Mouse (Mus musculus) CD4-positive helper T cell, adult 2 months (primary cell): ENCODE measurements around the gene Lamp2.
"Not testable (repeated sequence)": the region's sequence is repeated elsewhere in the genome, so short reads cannot be mapped to it uniquely, and the experiment has no call there.

ENCODE experiments used
- DNase-seq: peaks from one replicate; pipeline ENCODE4 v3.0.0-alpha.2; 2012; ENCODE audit warnings: low read depth, missing footprints, low spot score

Gene Lamp2

DNA sequence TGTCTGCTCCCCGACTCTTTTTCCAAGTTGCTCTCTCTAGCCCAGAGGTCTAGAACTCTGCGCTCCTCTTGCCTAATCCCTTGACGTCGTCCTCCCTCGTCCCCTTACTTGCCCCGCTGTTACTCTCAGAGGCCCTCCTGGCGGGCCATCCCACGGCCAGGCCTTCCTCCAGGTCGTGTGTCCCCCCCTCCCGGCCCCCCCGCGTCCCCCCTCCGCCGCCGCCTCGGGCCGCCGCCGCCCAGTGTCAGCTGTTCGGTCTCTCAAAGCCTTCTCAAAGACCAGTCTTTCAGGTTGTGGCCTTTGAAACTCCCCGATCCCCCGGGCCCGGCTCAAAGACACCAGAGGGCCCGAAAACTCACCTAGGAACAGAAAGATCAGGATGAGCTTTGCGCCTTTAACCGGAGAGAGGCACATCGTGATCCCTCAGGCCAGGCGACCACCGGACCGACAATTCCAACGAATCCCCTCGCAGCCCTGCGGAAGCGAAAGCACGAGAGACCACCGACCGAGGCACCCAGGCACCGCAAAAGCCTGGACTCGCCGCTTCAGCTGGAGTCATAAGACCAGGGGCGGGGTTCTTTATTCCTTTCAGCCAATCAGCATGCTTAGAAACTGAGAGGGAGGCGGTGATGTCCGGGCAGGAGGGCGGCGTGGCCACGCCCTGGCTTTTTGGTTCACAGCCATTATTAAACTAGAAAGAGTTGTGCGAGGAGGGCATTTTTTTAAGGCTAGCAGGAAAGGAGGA lies at the start of gene Lamp2:
TSS of gene Lamp2 (minus strand) at position 565 of the 745 bp plus-strand sequence.
- peak; percentile 84 for DNase-seq

DNA sequence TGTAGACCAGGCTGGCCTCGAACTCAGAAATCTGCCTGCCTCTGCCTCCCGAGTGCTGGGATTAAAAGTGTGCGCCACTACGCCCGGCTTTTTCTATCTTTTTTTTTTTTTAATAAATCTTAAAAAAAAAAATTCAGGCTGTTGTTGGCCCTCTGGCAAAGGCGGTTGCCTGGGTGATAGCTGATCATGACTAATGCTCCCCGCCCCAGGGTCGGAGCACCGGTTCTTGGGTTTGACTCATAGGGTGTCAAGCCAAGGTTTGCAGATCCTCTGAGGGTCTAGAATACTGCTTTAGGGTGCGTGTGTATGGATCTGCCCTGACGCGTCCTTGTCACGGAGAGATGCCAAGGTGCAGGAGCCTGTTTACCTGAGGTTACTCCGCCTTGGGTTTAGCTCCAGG lies 48.6 kb upstream of the Lamp2 start:
- DNase-seq, result no peak

GRCm38 (mm10) chrX:38502182-38502581 lies 45.9 kb upstream of the Lamp2 start:
- DNase-seq, result not testable (repeated sequence)

DNA sequence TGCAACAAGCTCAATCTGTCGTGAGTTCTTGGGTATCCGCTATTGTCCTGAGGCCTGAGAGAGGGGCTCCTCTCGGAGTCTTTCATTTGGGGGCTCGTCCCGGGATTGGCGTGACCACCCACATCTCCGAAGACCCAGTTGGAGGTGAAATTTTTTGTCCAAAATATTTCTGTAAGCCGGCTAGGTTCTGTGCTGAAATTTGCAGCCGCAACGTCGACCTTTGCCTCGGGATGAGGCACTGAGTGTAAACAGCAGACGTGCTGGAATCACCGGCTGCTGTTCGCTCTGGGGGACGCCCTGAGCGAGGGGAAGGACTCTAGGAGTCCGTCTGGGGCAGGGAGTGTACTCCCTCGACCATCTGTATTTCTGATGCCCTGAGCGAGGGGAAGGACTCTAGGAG lies 29.2 kb upstream of the Lamp2 start:
- DNase-seq, result not testable (repeated sequence)

GRCm38 (mm10) chrX:38478583-38478982 lies 22.3 kb upstream of the Lamp2 start:
- DNase-seq, result no peak

GRCm38 (mm10) chrX:38473537-38474299 lies 17.5 kb upstream of the Lamp2 start:
- peak; percentile 52 for DNase-seq

- no peak for DNase-seq
Observed at GRCm38 (mm10) chrX:38473164-38473536, 16.9 kb upstream of the Lamp2 start.

GRCm38 (mm10) chrX:38466236-38466635 lies 10.0 kb upstream of the Lamp2 start:
- no peak for DNase-seq

DNA sequence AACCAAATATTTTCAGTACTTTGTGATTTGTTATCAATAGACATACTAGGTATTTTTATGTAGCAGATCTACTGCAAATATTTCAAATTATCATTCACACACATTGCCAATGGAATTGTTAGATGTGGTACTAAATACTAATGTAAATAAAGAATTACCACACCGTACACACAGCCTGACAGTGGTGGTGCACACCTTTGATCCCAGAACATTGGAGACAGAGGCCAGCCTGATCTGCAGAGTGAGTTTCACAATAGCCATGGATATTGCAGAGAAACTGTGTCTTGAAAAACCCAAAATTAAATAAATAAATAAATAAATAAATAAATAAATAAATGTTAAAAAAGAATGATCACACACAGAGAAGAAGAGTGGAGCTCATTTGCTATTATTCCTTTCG lies 6.9 kb upstream of the Lamp2 start:
- DNase-seq, result no peak

DNA sequence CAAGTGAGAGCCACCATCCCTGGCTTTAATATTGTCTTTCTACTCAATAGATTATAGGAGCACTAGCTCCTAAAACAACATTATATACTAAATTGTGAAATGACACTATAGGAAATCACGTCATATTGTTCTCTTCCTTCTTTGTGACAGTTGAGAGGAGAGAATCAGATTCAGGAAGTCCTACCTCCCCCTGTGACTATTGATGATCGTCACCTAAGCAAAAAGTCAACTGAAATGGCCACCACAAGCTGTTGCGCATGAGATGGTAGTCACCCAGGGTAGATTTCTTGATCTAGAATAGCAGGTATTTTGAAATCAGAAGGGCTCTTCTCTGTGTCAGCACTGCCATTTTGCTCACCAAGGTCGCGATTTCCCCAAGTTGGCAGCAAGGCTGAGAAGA lies 5.8 kb upstream of the Lamp2 start:
- DNase-seq, result no peak

- DNase-seq, result no peak
Observed at GRCm38 (mm10) chrX:38460887-38461286, 4.6 kb upstream of the Lamp2 start.

- no peak for DNase-seq
Observed at GRCm38 (mm10) chrX:38459076-38459475, 2.8 kb upstream of the Lamp2 start.

DNA sequence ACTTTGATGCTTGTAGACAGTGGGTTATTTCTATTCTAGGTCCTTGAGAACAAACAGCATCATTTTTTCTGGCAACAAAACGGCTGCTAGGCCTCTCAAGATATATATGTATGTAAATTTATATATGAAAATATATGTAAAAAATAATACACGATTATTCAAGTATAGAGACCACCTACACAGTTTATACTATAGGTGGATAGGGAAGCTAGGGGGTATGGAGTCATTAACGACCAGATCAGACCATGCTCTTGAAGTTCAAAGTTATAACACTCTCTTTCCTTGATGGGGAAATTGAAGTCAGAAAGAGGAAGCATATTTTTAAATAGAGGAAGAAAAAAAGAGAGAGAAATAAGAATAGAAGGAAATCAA lies 367 bp upstream of the Lamp2 start:
- no peak for DNase-seq

GRCm38 (mm10) chrX:38455474-38455873 lies 780 bp downstream of the Lamp2 start:
- DNase-seq, result no peak

DNA sequence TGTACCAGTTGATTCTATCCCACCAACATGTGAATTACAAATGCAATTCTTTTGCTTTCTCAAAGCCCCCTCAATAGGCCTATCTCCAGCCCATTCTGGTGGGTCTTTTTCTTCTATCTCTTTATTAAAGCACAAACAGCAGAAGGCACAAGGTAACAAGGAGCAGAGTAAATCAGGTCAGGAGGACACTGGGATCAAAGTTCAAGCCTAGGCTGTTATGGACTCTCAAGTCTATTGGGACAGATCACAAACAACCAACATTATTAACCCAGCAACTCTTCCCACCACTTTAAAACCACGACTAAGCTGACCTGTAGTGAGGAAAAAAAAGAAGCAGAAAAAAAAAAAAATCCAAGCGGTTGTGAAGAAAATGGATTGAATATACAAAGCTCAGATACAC lies 1.4 kb downstream of the Lamp2 start:
- no peak for DNase-seq

- no peak for DNase-seq
Observed at GRCm38 (mm10) chrX:38453924-38454323, 2.3 kb downstream of the Lamp2 start.

DNA sequence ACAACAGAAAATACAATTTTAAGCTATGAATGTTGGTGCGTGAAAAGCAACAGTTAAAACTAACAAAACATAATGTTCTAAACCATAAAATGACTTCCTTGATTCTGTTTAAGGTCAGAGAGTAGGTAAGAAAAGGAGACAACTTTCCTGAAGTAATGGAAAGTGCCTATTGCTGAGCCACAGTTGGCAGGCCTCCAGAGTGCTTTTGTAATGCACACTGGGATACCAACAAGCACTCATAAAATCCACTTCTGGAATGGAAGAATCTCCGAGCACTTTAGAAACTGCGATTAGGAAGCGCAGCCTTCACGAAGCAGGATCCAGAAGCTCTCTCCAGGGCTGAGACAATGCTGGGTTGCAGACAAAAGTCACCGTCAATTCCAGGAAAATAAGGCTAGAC lies 5.8 kb downstream of the Lamp2 start:
- DNase-seq, result no peak

DNA sequence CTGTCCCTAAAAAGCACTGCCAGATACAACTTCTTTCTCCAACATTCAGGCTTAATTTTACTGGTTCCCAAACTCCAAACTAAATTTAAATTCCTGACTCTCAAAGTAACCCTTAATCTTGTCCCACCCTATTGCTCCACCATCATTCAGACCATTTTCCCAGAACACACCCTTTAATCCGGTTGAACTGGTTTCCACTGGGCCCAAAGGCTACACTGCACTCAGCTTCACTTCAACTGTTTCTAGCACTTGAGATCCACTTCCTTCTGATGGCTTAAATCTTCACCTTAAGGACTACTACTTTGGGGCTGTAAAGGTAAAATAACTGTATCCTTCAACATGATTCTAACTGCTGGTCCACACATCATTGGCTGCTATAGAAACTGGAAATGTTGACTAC lies 10.5 kb downstream of the Lamp2 start:
- no peak for DNase-seq

DNA sequence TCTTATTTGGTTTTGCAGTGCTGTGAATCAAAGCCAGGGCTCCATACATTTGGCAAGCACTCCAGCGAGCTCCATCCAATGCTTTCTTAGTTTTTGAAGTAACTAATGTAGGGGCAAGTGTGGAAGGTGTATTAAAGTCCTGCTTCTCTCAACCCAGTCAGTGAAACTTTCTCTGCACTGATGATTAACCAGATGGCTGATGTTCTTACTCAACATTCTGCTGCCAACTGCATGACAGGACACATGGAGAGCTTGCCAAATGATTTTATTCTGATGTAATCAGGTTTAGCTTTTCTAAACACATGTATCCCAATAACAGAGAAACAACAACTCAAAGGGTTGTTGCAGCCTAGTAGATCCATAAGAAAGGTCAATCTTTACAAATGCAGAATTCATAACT lies 13.8 kb downstream of the Lamp2 start:
- DNase-seq, result no peak

DNA sequence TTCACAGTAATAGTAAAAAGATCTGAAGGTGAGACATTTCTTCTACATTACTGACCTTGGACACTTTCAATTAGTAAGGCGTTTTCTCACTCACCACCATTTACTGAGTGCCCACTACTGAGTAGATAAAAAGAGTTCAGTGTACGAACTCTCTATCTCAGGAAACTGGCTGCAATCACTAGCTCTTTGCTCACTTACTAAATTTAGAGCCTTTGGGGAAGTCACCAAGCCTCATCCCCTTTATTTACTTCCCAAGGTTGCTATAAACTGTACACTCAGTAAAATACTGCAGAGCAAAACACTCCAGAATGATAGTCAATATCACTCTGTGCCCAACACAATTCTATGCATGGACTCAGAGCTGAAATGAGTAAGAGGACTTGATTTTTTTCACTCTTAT lies 16.6 kb downstream of the Lamp2 start:
- DNase-seq, result no peak

DNA sequence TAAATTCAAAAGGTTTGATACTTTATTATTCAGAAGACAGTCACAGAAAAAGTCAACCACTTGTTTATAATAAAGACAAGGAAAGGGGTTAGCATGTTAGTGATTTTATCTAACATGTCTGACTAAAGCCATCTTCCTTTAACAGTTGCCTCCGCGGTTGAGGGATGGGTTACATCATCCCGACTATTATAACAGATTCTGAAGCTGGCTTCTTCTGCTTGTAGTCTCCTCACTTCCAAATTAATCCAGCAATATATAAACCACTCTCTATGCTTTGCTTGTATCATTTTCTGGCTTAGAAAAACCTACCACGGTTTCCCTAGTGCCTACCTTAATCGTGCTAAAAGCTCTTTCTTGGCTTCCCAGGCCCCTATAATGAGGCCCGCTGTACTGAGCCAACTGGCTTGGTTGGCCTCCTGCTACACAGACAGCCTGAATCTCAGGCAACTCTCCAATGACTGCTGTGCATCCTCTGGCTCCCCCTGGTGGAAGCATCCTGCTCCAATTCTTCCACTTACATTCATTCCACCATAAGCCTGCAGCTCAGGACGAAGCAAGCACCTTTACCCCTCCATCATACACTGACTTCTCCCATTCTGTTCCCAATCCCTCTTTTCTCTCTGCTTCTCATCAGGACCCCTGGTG lies 18.0 kb downstream of the Lamp2 start:
- peak; percentile 45 for DNase-seq

DNA sequence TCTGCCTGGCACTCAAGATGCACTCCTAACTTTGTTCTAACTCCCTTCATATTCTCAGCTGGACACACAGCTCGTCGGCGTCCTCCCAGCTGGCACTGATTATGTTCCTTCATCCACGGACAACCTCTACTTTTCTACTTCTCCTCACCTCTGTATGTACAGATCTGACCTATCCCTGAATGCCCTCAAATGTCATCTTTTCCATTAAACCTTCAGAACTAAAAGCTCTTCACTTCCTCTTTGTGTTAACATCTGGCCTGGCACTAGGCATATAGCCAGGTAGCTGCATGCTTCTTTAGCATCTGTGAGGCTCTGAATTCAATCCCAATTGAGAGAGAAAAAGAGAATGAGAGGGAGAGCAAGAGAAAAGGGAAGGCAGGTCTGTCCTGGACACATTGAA lies 26.8 kb downstream of the Lamp2 start:
- no peak for DNase-seq
